Mouse (Mus musculus) heart, postnatal 10 days (tissue): ENCODE results near the gene Id3. TPM values are rescaled to one million over a fixed set of nuclear protein-coding genes. Genes with fewer than 3 reads are reported as not detected.

Experiments
- DNase-seq, 2 experiments: peaks; one replicate each; pipeline ENCODE4 v3.0.0; 2021
- intact Hi-C: fragments of 180-260 bp; cut with DNase I; formaldehyde crosslinking; loops from one replicate; pipeline ENCODE4 v1.15.1; 2025
- total RNA-seq, 2 experiments: library from RNA; stranded (reverse); gene quantifications; 2 replicates each; pipeline ENCODE4 v1.2.3; 2021

Gene Id3
- total RNA-seq, 2 experiments from 2014 or later, result 104 TPM

DNA sequence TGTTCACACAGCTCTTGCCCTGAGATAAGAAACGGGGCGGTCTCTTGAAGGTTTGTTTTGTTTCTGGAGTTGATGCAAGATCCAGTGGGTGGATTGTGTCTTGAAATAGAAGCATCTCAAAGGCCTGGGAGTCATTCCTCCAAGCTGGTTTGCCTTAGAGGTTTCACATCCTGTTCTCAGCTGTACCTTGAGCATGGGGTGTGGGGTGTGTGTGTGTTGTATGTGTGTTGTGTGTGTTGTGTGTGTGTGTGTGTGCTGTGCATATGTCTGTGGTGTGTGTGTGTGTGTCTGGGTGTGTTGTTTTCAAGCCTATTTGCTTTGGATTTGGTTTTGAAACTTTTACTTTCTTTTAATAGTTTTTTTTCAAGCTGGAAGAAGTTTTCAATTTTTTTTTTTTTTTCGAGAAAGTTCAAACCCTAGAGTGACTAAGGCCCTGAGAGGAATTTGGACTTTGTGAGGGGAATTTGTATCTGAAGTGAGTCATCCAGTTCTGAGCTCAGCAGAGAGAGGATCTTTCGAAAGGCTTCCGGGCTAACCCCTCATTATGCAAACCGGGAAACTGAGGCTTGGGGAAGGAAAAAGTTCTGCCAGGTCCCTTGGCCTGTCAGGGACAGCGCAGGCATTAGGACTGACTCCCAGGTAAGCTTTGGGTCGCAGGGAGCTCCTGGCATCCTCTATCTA is 20.0 kb upstream of the Id3 start:
- DNase-seq, result peak; percentile 40 to 49
- intact Hi-C loops, result no loop called here

GRCm38 (mm10) chr4:136123792-136124161 is 19.5 kb upstream of the Id3 start:
- DNase-seq, result no peak
- intact Hi-C loops, result no loop called here

- DNase-seq, result no peak
- intact Hi-C loops, result no loop called here
Observed at GRCm38 (mm10) chr4:136124581-136124980, 18.7 kb upstream of the Id3 start.

- intact Hi-C loops, result no loop called here
- DNase-seq, result no peak
Observed at GRCm38 (mm10) chr4:136125458-136125857, 17.8 kb upstream of the Id3 start.

DNA sequence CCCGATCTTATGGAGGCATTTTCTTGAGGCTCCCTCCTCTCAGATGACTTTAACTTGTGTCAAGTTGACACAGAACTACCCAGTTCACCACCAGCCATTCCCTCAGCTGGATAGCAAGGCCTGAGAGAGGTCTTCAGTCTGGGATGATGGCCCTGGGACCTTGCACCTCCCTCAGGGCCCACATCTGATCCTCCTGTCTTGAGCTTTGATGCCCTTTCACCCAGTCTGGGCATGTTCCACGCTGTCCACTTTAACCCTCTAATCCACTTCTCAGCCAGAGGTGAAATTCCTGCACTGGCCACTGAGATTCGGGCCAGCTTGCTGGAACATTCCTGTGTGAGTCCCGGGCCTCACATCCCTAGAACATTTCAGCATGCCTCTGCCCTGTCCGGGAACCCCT is 17.3 kb upstream of the Id3 start:
- intact Hi-C loops, result no loop called here
- no peak for DNase-seq

DNA sequence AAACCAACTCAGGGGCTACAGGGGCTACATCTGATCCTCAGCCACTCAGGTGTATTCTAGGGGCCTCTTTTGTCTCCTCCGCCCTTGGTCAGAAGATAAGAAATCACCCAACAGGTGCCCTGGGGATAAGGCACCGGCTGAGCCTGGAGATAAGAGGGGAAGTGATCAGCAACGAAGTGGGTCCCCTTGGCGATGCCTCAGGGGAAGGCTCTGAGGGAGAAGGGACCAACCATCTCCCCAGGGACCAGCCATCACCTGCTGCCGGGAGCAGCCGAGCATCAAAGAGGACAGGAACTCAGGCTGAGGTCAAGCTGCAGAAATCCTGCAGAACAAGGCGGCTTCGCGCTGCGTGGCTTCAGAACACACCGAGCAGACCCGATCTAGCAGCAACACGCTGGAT is 15.6 kb upstream of the Id3 start:
- intact Hi-C loops, result no loop called here

DNA sequence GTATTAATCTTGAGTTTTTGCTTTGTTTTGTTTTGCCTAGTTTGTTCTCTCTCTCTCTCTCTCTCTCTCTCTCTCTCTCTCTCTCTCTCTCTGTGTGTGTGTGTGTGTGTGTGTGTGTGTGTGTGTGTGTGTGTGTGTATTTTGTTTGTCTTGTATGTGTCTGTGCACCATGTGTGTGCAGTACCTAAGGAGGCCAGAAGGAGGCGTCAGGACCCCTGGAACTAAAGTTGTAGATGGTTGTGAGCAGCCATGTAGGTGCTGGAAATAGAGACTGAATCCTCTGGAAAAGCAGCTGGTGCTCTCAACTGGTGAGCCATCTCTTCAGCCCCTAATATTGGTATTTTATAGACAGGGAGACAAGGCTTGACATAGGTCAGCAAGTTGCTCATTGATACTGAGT is 13.5 kb upstream of the Id3 start:
- intact Hi-C loops, result no loop called here
- no peak for DNase-seq

More for the DNA sequence above, 15.6 kb upstream of the Id3 start:
- DNase-seq, result no peak

GRCm38 (mm10) chr4:136133801-136134200 is 9.5 kb upstream of the Id3 start:
- intact Hi-C loops, result no loop called here

DNA sequence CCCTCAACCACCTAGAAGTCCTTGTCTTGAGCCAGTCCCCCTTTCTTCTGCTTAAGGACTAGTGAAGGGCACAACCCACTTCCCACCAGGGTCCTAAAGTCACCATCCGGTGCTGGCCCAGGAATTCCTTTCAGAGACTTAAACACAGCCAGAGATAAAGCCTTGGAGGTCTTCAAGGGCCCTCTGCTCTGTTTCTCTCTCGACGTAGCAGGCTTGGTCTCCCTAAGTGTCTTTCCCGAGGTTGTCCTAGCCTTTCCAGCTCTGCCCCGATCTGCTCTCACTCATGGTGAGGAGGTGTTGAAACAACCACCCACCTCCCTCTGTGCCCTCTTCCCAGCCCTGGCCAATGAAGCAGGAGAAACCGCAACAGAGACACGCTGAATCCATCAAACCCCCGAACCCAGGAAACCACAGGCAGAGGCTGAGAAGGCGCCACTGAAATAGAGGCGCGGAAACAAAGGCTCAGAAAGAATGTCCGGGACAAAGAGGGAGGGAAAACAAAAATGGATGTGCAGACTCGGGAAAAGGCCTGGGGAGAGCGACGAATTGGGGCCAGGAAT is 8.8 kb upstream of the Id3 start:
- intact Hi-C loops, result no loop called here
- peak; percentile 54 to 69 for DNase-seq

More at GRCm38 (mm10) chr4:136133801-136134200, 9.5 kb upstream of the Id3 start:
- DNase-seq, result no peak

DNA sequence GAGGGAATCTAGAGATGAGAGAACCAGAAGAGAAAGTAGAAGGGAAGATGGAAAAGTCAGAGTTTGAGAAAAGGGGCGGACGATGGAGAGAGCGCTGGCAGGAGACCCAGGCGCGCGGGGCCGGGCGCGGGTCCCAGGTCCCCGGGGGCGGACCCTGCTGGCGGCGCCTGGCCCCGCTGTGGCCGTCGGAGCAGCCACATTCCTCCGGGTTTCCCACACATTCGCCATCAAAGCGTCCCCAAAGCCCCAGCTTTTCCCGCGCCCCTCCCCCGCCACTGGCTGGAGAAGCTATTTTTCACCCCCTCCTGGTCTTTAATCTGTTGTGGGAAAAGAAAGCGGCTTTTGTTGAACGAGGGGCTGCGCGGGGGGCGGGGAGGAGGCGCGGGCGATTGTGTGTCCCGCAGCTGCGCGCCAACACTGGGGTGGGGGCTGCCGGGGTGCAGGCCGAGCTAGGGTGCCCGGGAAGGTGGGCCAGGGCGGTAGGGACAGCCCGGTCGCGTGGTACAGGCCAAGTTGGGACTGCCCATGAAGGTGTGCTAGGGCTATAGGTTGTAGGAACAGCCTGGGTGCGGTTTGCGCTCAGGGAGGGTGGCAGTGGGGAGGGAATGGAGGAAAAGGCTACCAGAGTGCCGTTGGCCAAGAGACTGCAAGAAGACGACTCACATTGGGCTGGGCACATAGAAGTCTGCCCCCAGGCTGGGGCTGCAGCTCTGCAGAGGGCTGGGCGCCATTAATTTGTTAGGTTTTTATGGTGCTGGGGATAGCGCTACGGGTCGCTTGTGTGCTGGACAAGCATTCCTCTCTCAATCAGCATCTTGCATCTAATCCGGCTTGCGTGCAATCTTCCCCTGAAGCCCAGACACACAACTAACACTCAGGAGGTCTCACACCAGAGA is 8.1 kb upstream of the Id3 start:
- DNase-seq, result peak; percentile 73 to 80
- intact Hi-C loops, result no loop called here

- intact Hi-C loops, result no loop called here
Observed at GRCm38 (mm10) chr4:136135874-136136728, 7.2 kb upstream of the Id3 start.

DNA sequence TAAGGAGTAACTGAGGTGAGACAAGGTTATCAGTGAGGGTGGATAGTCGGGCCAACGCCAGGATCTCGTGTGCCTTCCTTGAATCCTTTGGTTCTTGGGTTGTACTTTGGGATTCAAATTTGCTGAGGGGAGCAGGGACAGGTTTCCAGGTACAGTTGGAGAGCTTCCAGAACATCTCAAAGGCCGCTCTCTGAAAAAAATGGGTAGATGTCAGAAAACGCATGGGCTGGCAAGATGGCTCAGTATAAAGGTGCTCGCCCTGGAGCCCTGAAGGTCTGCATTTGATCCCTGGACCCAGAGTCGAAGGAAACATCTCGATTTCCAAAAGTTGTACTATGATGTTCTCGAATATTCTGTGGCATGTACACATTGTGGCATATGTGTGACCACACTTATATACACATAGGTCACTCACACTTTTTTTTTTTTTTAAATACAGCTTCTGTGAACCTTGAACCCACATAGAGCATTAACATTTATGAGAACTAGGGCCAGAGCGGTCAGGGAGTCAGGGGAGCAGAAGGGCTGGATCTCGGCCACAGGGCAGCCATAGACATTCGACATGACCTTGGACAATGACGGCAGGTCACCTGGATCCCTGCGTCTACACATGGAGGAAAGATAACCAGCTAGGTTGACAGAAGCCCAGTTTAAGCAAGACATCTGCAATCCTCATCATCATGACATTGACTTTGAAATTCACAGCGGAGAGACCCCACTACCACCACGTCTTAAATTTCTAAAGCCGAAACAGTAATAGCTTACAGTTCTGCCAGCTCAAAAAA is 3.8 kb upstream of the Id3 start:
- DNase-seq, result peak; percentile 47 to 59
- intact Hi-C loops, result no loop called here

More at GRCm38 (mm10) chr4:136135874-136136728, 7.2 kb upstream of the Id3 start:
- peak; percentile 35 to 50 for DNase-seq

- peak; percentile 96 to 97 for DNase-seq
- intact Hi-C loops, result no loop called here
Observed at GRCm38 (mm10) chr4:136140327-136141250, 2.7 kb upstream of the Id3 start.

GRCm38 (mm10) chr4:136142267-136143192 is 767 bp upstream of the Id3 start:
- intact Hi-C loops, result no loop called here
- DNase-seq, result peak; percentile 48 to 51

DNA sequence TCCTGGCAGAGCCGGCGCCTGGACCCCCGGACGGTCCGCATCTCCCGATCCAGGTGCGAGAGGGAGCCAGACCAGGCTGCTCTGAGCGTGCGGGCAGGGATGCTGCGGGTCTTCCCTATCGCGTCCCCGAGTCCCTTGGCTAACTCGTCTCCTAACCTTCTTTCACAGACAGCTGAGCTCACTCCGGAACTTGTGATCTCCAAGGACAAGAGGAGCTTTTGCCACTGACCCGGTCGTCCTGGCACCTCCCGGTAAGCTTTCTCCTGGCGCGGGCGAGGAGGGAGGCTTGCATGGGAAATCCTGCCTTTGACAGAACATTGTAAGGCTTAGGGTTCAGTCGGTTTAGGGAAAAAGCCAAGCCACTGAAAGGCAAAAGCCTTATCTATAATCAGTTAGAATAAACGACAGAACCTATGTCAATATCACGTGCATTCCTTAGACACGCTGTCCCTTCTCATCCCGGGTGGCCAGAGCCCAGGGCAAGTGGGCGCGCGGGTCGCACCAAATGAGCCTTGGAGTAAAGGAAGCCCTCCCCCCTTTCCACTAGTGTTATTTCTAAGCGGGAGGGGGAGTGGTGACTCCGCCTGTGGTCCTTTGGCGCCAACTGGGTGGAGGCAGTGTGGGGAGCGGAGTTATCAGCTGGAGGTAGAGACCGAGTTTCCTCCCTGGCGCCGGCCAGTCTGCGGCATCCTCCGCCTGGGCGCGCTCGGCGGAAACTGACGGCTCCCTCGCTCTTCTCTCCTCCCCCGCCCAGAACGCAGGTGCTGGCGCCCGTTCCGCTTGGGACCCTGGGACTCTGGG is 1.0 kb downstream of the Id3 start:
- DNase-seq, result peak; percentile 89 to 90
- intact Hi-C loops, result no loop called here

DNA sequence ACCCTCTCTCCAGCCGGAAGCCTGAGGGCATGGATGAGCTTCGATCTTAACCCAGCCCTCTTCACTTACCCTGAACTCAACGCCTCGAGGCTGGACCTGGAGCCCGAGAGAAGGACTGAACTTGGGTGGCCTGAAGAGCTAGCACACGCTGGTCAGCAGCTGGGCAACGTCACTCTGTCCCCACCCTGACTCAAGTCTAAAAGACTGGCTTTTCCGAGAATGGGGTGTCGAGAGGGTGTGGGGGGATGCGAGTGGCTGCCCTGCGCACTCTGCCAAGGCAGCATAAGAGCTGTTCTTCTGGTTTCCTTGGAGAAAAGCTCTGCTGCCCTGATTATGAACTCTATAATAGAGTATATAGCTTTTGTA is 1.6 kb downstream of the Id3 start:
- intact Hi-C loops, result no loop called here

GRCm38 (mm10) chr4:136145362-136145885 is 2.1 kb downstream of the Id3 start:
- no peak for DNase-seq
- intact Hi-C loops, result no loop called here

More for the DNA sequence above, 1.6 kb downstream of the Id3 start:
- DNase-seq, result no peak
